Mouse (Mus musculus) lung, adult 2 months (tissue): ENCODE results near the gene Tmem9b. TPM values are rescaled to one million over a fixed set of nuclear protein-coding genes. Genes with fewer than 3 reads are reported as not detected.
A peak's percentile ranks its signal among the peaks of the same experiment; 100 is the strongest.

Source experiments
- DNase-seq: peaks from one replicate; pipeline ENCODE4 v3.0.0; 2022
- H3K4me1 ChIP-seq: fragments of 200-500 bp; 2 replicates; pipeline ENCODE4 v1.6.1; 2011; ENCODE audit warnings: low read length; ENCODE audit not compliant: control insufficient read depth, insufficient read depth
- H3K4me3 ChIP-seq: fragments of 200-500 bp; replicated peaks from 2 replicates; pipeline ENCODE3; 2011; ENCODE audit warnings: low read depth, mild to moderate bottlenecking, control low read depth, low read length; ENCODE audit errors: extremely low read depth
- CTCF ChIP-seq: fragments of 200-500 bp; IDR thresholded peaks from 2 replicates; pipeline ENCODE4 v1.5.1; 2011; ENCODE audit warnings: mild to moderate bottlenecking, low read length, control low read depth; ENCODE audit not compliant: insufficient read depth
- POLR2A ChIP-seq: fragments of 200-500 bp; IDR thresholded peaks from 2 replicates; pipeline ENCODE4 v1.6.1; 2011; ENCODE audit warnings: low read depth, mild to moderate bottlenecking, control low read depth, low read length, borderline replicate concordance; ENCODE audit errors: extremely low read depth
- WGBS: fragments of 180-500 bp; shearing (Covaris S2); methylation state at CpG from one replicate; pipeline ENCODE4 v1.1.7; 2018; 5-methylcytosine and 5-hydroxymethylcytosine counted together
- polyA plus RNA-seq: library from polyadenylated mRNA; depleted of rRNA; stranded (reverse); fragments of >200 nt; gene quantifications from 2 replicates; pipeline ENCODE4 v1.2.3, GENCODE M21; 2012

Tmem9b gene
- polyA plus RNA-seq, 1 experiment = 60.4 TPM

GRCm38 (mm10) chr7:109708961-109709382 is 43.7 kb downstream of the Tmem9b start:
- WGBS = 51% methylated on average over 3 of the region's 3 CpGs
- Histone ChIP-seq H3K4me3 (no peak overlapping the region), H3K4me1 (peaks cover 12% of the 10 kb centered on the region)
- TF ChIP-seq CTCF (no peak), POLR2A (no peak)
- DNase-seq = peak; percentile 45

- peak; percentile 48; the same call in 1 of the 2 replicates for TF ChIP-seq CTCF
- TF ChIP-seq POLR2A = no peak
- WGBS = 25% methylated on average over 4 of the region's 4 CpGs
- DNase-seq = peak; percentile 60
- Histone ChIP-seq H3K4me3 (no peak overlapping the region), H3K4me1 (peaks cover 16% of the 10 kb centered on the region)
Measured at GRCm38 (mm10) chr7:109707023-109707785, 45.5 kb downstream of the Tmem9b start.

- H3K4me3 ChIP-seq = no peak overlapping the region
- 34% methylated on average over 3 of the region's 3 CpGs for WGBS
- TF ChIP-seq POLR2A = no peak
- TF ChIP-seq CTCF = no peak
- H3K4me1 ChIP-seq = peaks cover 16% of the 10 kb centered on the region
- no peak for DNase-seq
Measured at GRCm38 (mm10) chr7:109704461-109704860, 48.2 kb downstream of the Tmem9b start.

GRCm38 (mm10) chr7:109704016-109704377 is 48.7 kb downstream of the Tmem9b start:
- no peak for DNase-seq

GRCm38 (mm10) chr7:109703190-109704015 is 49.3 kb downstream of the Tmem9b start, which contains the start of the genes St5 and Akip1:
TSS of gene St5 (minus strand) at chr7:109703605.
TSS of gene Akip1 (plus strand) at chr7:109703690.
- peak within 1 kb of the TSS; percentile 90 for H3K4me3 ChIP-seq
- H3K4me1 ChIP-seq = peaks cover 14% of the 10 kb centered on the region
- peak; percentile 97 for DNase-seq
- TF ChIP-seq POLR2A (peak; percentile 84; the same call in 1 of the 2 replicates), CTCF (no peak)
- WGBS = 1% methylated on average over 61 of the region's 61 CpGs

More at GRCm38 (mm10) chr7:109704016-109704377, 48.7 kb downstream of the Tmem9b start:
- TF ChIP-seq CTCF (no peak), POLR2A (no peak)
- peak overlapping the region; percentile 90 for H3K4me3 ChIP-seq
- 4% methylated on average over 17 of the region's 17 CpGs for WGBS
- H3K4me1 ChIP-seq = peaks cover 16% of the 10 kb centered on the region

- H3K4me1 ChIP-seq = peaks cover 16% of the 10 kb centered on the region
- TF ChIP-seq CTCF (no peak), POLR2A (no peak)
- H3K4me3 ChIP-seq = no peak overlapping the region
- WGBS = 68% methylated on average over 4 of the region's 4 CpGs
- no peak for DNase-seq
Measured at GRCm38 (mm10) chr7:109702721-109703120, 50.0 kb downstream of the Tmem9b start.

GRCm38 (mm10) chr7:109700213-109700612 is 52.5 kb downstream of the Tmem9b start:
- TF ChIP-seq POLR2A (no peak), CTCF (no peak)
- no peak for DNase-seq
- no peak overlapping the region for H3K4me3 ChIP-seq
- H3K4me1 ChIP-seq = peaks cover 10% of the 10 kb centered on the region

GRCm38 (mm10) chr7:109695339-109695726 is 57.3 kb downstream of the Tmem9b start:
- DNase-seq = no peak
- 93% methylated on average over 10 of the region's 10 CpGs for WGBS
- Histone ChIP-seq H3K4me1 (peaks cover 13% of the 10 kb centered on the region), H3K4me3 (no peak overlapping the region)
- TF ChIP-seq CTCF (no peak), POLR2A (no peak)

GRCm38 (mm10) chr7:109694576-109695338 is 57.9 kb downstream of the Tmem9b start:
- no peak for DNase-seq
- Histone ChIP-seq H3K4me3 (no peak overlapping the region), H3K4me1 (peaks cover 14% of the 10 kb centered on the region)
- TF ChIP-seq CTCF (no peak), POLR2A (no peak)
- WGBS = 76% methylated on average over 13 of the region's 13 CpGs
